ENCODE assay signal across 19 mouse cellular contexts in the genomic region with DNA sequence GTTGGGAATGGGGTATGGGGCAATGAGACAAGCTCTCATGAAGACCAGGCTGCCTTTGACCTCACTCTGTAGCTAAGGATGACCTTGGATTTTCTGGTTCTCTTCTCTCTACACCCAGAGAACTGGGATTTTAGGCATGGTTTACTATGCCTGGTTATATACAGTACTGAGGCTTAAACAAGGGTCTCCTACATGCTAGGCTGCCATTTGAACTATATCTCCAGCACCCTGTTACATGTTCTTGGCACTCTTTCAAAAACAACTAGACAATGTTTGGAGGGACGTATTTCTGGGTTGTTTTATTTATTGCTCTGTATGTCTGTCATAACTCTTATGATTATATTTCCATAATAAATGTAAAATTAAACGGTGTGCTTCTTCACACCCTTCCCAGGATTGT.
"Had no signal": no experiment of that assay in that cellular context is flagged by ENCODE, and none has a peak within 500 bp of the region (broad histone marks: within the 10 kb centered on the region; RNA-seq: fewer than 3 reads in every experiment).

No protein-coding gene starts in this region.

- H3K27ac ChIP-seq: limb, embryonic 15.5 days; liver, embryonic 12.5 days; liver, embryonic 14.5 days; midbrain, embryonic 10.5 days; midbrain, embryonic 13.5 days; midbrain, embryonic 15.5 days; neural tube, embryonic 13.5 days; neural tube, embryonic 15.5 days had no signal

- DNase-seq: lung, adult 2 months; lung, postnatal 4 days; retina, postnatal 1 day; right cerebral cortex, adult 18-20 months; right cerebral cortex, postnatal 25 days; right cerebral cortex, postnatal 4 days; spleen, adult 18-20 months; thymus, adult 18-20 months; thymus, postnatal 14 days; thymus, postnatal 36 days had no signal

- H3K4me2 ChIP-seq: limb, embryonic 15.5 days; liver, embryonic 12.5 days; midbrain, embryonic 13.5 days; midbrain, embryonic 15.5 days; neural tube, embryonic 13.5 days; neural tube, embryonic 15.5 days had no signal

- ATAC-seq: liver, embryonic 12.5 days; midbrain, embryonic 13.5 days; midbrain, embryonic 15.5 days had no signal

- H3K4me3 ChIP-seq: limb, embryonic 15.5 days; liver, embryonic 12.5 days; midbrain, embryonic 10.5 days; midbrain, embryonic 13.5 days; midbrain, embryonic 15.5 days; myocyte; neural tube, embryonic 13.5 days; neural tube, embryonic 15.5 days had no signal

- H3K4me1 ChIP-seq: limb, embryonic 15.5 days; liver, embryonic 12.5 days; midbrain, embryonic 15.5 days; neural tube, embryonic 13.5 days; neural tube, embryonic 15.5 days had no signal

- H3K36me3 ChIP-seq: limb, embryonic 15.5 days; midbrain, embryonic 15.5 days; neural tube, embryonic 15.5 days had no signal

- H3K9ac ChIP-seq: limb, embryonic 15.5 days; liver, embryonic 12.5 days; liver, embryonic 14.5 days; midbrain, embryonic 13.5 days; midbrain, embryonic 15.5 days; neural tube, embryonic 13.5 days; neural tube, embryonic 15.5 days had no signal

- H3K27me3 ChIP-seq: limb, embryonic 15.5 days; liver, embryonic 12.5 days; midbrain, embryonic 13.5 days; midbrain, embryonic 15.5 days; neural tube, embryonic 13.5 days; neural tube, embryonic 15.5 days had no signal

- H3K9me3 ChIP-seq: limb, embryonic 15.5 days; liver, embryonic 12.5 days; midbrain, embryonic 10.5 days; midbrain, embryonic 13.5 days; midbrain, embryonic 15.5 days; neural tube, embryonic 13.5 days; neural tube, embryonic 15.5 days had no signal
